1 mouse cellular context compared by ENCODE assay signal in genomic region chr19:43679474-43679981, GRCm38 (mm10).
TF ChIP-seq lines count a peak whose summit lies in the region.

No protein-coding gene starts in this region.

TF ChIP-seq in CH12.LX, 34 proteins besides CTCF, POLR2A, EP300 and RAD21 (continued from another document):
- TF ChIP-seq RCOR1 (conservative IDR thresholded peaks at IDR 0.05; ENCODE audit: low read depth, low read length) (no peak), UBTF (IDR thresholded peaks at IDR 0.05; ENCODE audit: low read depth, low read length) (no peak), MYC (IDR thresholded peaks at IDR 0.05; ENCODE audit: low read depth, low read length) (no peak), PAX5 (IDR thresholded peaks at IDR 0.05; ENCODE audit: low read length) (no peak)
TF ChIP-seq in CH12.LX: peak in this region for 0.
